Mouse (Mus musculus) left cerebral cortex, adult 2 months (tissue): Measurements from ENCODE around the gene Fam228a. TPM values are rescaled to one million over a fixed set of nuclear protein-coding genes. Genes with fewer than 3 reads are reported as not detected.
"Not testable (repeated sequence)": the region's sequence is repeated elsewhere in the genome, so short reads cannot be mapped to it uniquely, and the experiment has no call there.

Source experiments
- DNase-seq, 2 experiments: peaks; one replicate each; pipeline ENCODE4 v3.0.0; 2021 to 2022; ENCODE audit warnings: low spot score in 2 of 2, mixed read lengths in 1 of 2; ENCODE audit errors: extremely low spot score in 1 of 2
- H3K27ac ChIP-seq: fragments of 200-600 bp; 2 replicates; pipeline ENCODE4 v1.8.1; 2022
- H3K4me3 ChIP-seq: fragments of 200-600 bp; 2 replicates; pipeline ENCODE4 v1.8.1; 2022
- CTCF ChIP-seq: fragments of 200-600 bp; IDR thresholded peaks from 2 replicates; pipeline ENCODE4 v1.8.1; 2022; ENCODE audit warnings: antibody characterized with exemption, mild to moderate bottlenecking, moderate library complexity
- intact Hi-C: fragments of 180-260 bp; cut with DNase I; formaldehyde crosslinking; loops from one replicate; pipeline ENCODE4 v1.15.1; 2025
- long read RNA-seq, 2 experiments: library from polyadenylated mRNA; stranded (forward); transcript quantifications; one replicate each; pipeline ENCODE4 v2.0.0; 2021; ENCODE audit warnings: borderline mapping rate in 2 of 2
- total RNA-seq, 2 experiments: library from RNA; stranded (reverse); gene quantifications; 2 replicates each; pipeline ENCODE4 v1.2.3; 2021

The Fam228a gene
- total RNA-seq = 1 to 10 TPM; 2.8 to 2.9 TPM
- long read RNA-seq, experiment 1 = 0 reads
- long read RNA-seq, experiment 2 = 0 reads

- Histone ChIP-seq H3K4me3 (no peak within 1 kb of the TSS), H3K27ac (no peak within 1 kb of the TSS)
- DNase-seq = no peak
- intact Hi-C loops = no loop called here
- TF ChIP-seq CTCF = no peak
Measured at GRCm38 (mm10) chr12:4738031-4738576, at the start of gene Fam228a. Fam228a (minus strand) TSS chr12:4738430.

GRCm38 (mm10) chr12:4784466-4784865 lies 46.2 kb upstream of the Fam228a start:
- intact Hi-C loops = no loop called here
- no peak for DNase-seq
- Histone ChIP-seq H3K4me3 (no peak overlapping the region), H3K27ac (no peak overlapping the region)
- TF ChIP-seq CTCF = no peak

GRCm38 (mm10) chr12:4783598-4783997 lies 45.4 kb upstream of the Fam228a start:
- Histone ChIP-seq H3K27ac (no peak overlapping the region), H3K4me3 (no peak overlapping the region)
- DNase-seq = no peak
- TF ChIP-seq CTCF = no peak
- intact Hi-C loops = no loop called here

GRCm38 (mm10) chr12:4781725-4782404 lies 43.6 kb upstream of the Fam228a start:
- H3K27ac ChIP-seq, intact Hi-C loops, DNase-seq, H3K4me3 ChIP-seq: not testable (repeated sequence)

GRCm38 (mm10) chr12:4781270-4781669 lies 43.0 kb upstream of the Fam228a start:
- intact Hi-C loops = no loop called here
- Histone ChIP-seq H3K4me3 (no peak overlapping the region), H3K27ac (no peak overlapping the region)
- DNase-seq = no peak
- TF ChIP-seq CTCF = no peak

GRCm38 (mm10) chr12:4780245-4780644 lies 42.0 kb upstream of the Fam228a start:
- no peak overlapping the region for H3K27ac ChIP-seq
- TF ChIP-seq CTCF = no peak
- no peak overlapping the region for H3K4me3 ChIP-seq
- intact Hi-C loops = no loop called here
- DNase-seq = no peak

- DNase-seq = no peak
- Histone ChIP-seq H3K27ac (no peak overlapping the region), H3K4me3 (no peak overlapping the region)
- no peak for TF ChIP-seq CTCF
- intact Hi-C loops = no loop called here
Measured at GRCm38 (mm10) chr12:4777734-4778133, 39.5 kb upstream of the Fam228a start.

- intact Hi-C loops = no loop called here
- no peak for TF ChIP-seq CTCF
- Histone ChIP-seq H3K4me3 (no peak overlapping the region), H3K27ac (no peak overlapping the region)
- DNase-seq = no peak
Measured at GRCm38 (mm10) chr12:4775588-4775949, 37.3 kb upstream of the Fam228a start.

- no peak overlapping the region for H3K4me3 ChIP-seq
- intact Hi-C loops = no loop called here
Measured at GRCm38 (mm10) chr12:4774895-4775587, 36.8 kb upstream of the Fam228a start.

GRCm38 (mm10) chr12:4769333-4769723 lies 31.1 kb upstream of the Fam228a start:
- TF ChIP-seq CTCF = no peak
- peak overlapping the region; percentile 98 for H3K27ac ChIP-seq
- intact Hi-C loops = loop anchor here (2.0 to 5.0 kb wide), 6 partner anchors 47 to 197 kb away; partner anchors contain the start of genes Gm3625, Itsn2, Sf3b6 and Ubxn2a

More at GRCm38 (mm10) chr12:4774895-4775587, 36.8 kb upstream of the Fam228a start:
- DNase-seq = no peak
- TF ChIP-seq CTCF = no peak
- H3K27ac ChIP-seq = no peak overlapping the region

GRCm38 (mm10) chr12:4768492-4769332 lies 30.5 kb upstream of the Fam228a start, which contains the start of the genes Pfn4 and Fam228b:
Pfn4 (plus strand) TSS chr12:4769022.
Fam228b (minus strand) TSS chr12:4769267.
- Histone ChIP-seq H3K27ac (peak within 1 kb of the TSS; percentile 98), H3K4me3 (peak within 1 kb of the TSS; percentile 73)
- DNase-seq = peak; percentile 97 to 99
- intact Hi-C loops = loop anchor here (2.0 to 5.0 kb wide), 6 partner anchors 48 to 196 kb away; partner anchors contain the start of genes Gm3625, Itsn2, Sf3b6 and Ubxn2a
- TF ChIP-seq CTCF = peak; percentile 89

More at GRCm38 (mm10) chr12:4769333-4769723, 31.1 kb upstream of the Fam228a start:
- H3K4me3 ChIP-seq = peak overlapping the region; percentile 73
- no peak for DNase-seq
